Mouse (Mus musculus) liver, embryonic 14.5 days (tissue): ENCODE results near the gene Ccs. TPM values are rescaled to one million over a fixed set of nuclear protein-coding genes. Genes with fewer than 3 reads are reported as not detected.

ENCODE experiments used
- ATAC-seq: fragments of 200-750 bp; cut with Nextera tagmentation; 2 replicates; pipeline ENCODE4 v1.8.0; 2017; ENCODE audit warnings: moderate number of reproducible peaks, mild to moderate bottlenecking, moderate library complexity; ENCODE audit not compliant: insufficient read depth
- DNase-seq, 3 experiments: peaks; one replicate each; pipeline ENCODE4 v3.0.0-alpha.2; 2012 to 2013; ENCODE audit warnings: low read depth in 3 of 3, low spot score in 3 of 3
- H3K27ac ChIP-seq: fragments of 300-500 bp; sonication (generic); 2 replicates; pipeline ENCODE4 v1.5.1; 2014; ENCODE audit warnings: moderate library complexity, mild to moderate bottlenecking, control low read depth, inconsistent platforms
- H3K27me3 ChIP-seq: fragments of 300-500 bp; sonication (generic); 2 replicates; pipeline ENCODE4 v1.6.1; 2014; ENCODE audit warnings: mild to moderate bottlenecking, low read length, moderate library complexity; ENCODE audit not compliant: control insufficient read depth, insufficient read depth
- H3K36me3 ChIP-seq: fragments of 300-500 bp; sonication (generic); replicated peaks from 2 replicates; pipeline ENCODE4 v1.6.1; 2014; ENCODE audit warnings: low read depth; ENCODE audit not compliant: control insufficient read depth, insufficient read depth
- H3K4me1 ChIP-seq, 2 experiments: fragments of 200-500 bp in 1 of 2; fragments of 300-500 bp in 1 of 2; sonication (generic) in 1 of 2; replicated peaks; 2 replicates each; pipeline ENCODE4 v1.6.1; 2012 to 2014; ENCODE audit warnings: antibody characterized with exemption in 1 of 2, inconsistent platforms in 1 of 2, low read length in 1 of 2; ENCODE audit not compliant: control insufficient read depth in 2 of 2, insufficient read depth in 2 of 2
- H3K4me2 ChIP-seq: fragments of 300-500 bp; sonication (generic); 2 replicates; pipeline ENCODE4 v1.6.1; 2014; ENCODE audit warnings: low read depth, mild to moderate bottlenecking, control low read depth, moderate library complexity
- H3K4me3 ChIP-seq, 2 experiments: fragments of 200-500 bp in 1 of 2; fragments of 300-500 bp in 1 of 2; sonication (generic) in 1 of 2; 2 replicates each; pipeline ENCODE4 v1.5.1; 2012 to 2014; ENCODE audit warnings: low read depth in 2 of 2, low read length in 2 of 2, mild to moderate bottlenecking in 2 of 2, control low read depth in 1 of 2, inconsistent platforms in 1 of 2, moderate library complexity in 1 of 2; ENCODE audit not compliant: insufficient read depth in 1 of 2
- H3K9ac ChIP-seq: fragments of 300-500 bp; sonication (generic); replicated peaks from 2 replicates; pipeline ENCODE4 v1.6.1; 2014; ENCODE audit warnings: mild to moderate bottlenecking, control low read depth, moderate library complexity
- H3K9me3 ChIP-seq: fragments of 300-500 bp; sonication (generic); 2 replicates; pipeline ENCODE4 v1.6.1; 2016; ENCODE audit warnings: low read length, mixed read lengths; ENCODE audit not compliant: control insufficient read depth
- CTCF ChIP-seq: IDR thresholded peaks from 2 replicates; pipeline ENCODE4 v1.5.1; 2016; ENCODE audit warnings: antibody characterized with exemption, low read depth, control low read depth
- EP300 ChIP-seq: IDR thresholded peaks from 2 replicates; pipeline ENCODE4 v1.6.1; 2016; ENCODE audit warnings: antibody characterized with exemption, low read depth
- WGBS: fragments of 180-500 bp; shearing (Covaris S2); extraction: QIAGEN DNeasy Blood & Tissue Kit; methylation state at CpG from one replicate; pipeline ENCODE4 v1.1.7; 2014; ENCODE audit not compliant: insufficient replicate concordance; 5-methylcytosine and 5-hydroxymethylcytosine counted together
- polyA plus RNA-seq, 2 experiments: library from polyadenylated mRNA; depleted of rRNA in 1 of 2; stranded (reverse) in 1 of 2; unstranded in 1 of 2; fragments of >200 nt; fragmentation: Nextera tagmentation in 1 of 2; extraction: Ambion mirVana in 1 of 2; gene quantifications; 2 replicates each; pipeline versions ENCODE4 v1.2.1 to v1.2.3; 2012 to 2014

Gene Ccs
- polyA plus RNA-seq, 2 experiments: 35.4 to 38.1 TPM

- ATAC-seq: peak; percentile 96
- DNase-seq: peak; percentile 100
- no peak for TF ChIP-seq CTCF
- no peak; the same call in 1 of the 2 replicates for TF ChIP-seq EP300
- H3K36me3 ChIP-seq: peaks cover 41% of the 10 kb centered on the region
- H3K27ac ChIP-seq: peak within 1 kb of the TSS; percentile 85
- no peaks in the 10 kb centered on the region for H3K27me3 ChIP-seq
- H3K4me1 ChIP-seq: peaks cover 26 to 29% of the 10 kb centered on the region in 2 experiments
- peak within 1 kb of the TSS; percentile 95 to 98 for H3K4me3 ChIP-seq
- peak within 1 kb of the TSS; percentile 91 for H3K9ac ChIP-seq
- WGBS: under 1% methylated on average over 31 of the region's 31 CpGs
- peak within 1 kb of the TSS; percentile 96 for H3K4me2 ChIP-seq
- no peaks in the 10 kb centered on the region for H3K9me3 ChIP-seq
Observed at GRCm38 (mm10) chr19:4793831-4794422, 45.2 kb downstream of the Ccs start, which contains the start of gene Rbm4. TSS of gene Rbm4 (minus strand) at chr19:4793901.

- 1% methylated on average over 16 of the region's 16 CpGs for whole genome bisulfite sequencing
- DNase-seq: no peak
Observed at GRCm38 (mm10) chr19:4793281-4793830, 45.8 kb downstream of the Ccs start.

GRCm38 (mm10) chr19:4786313-4786712, 52.8 kb downstream of the Ccs start:
- H3K4me2 ChIP-seq: no peak overlapping the region
- no peak overlapping the region for H3K4me3 ChIP-seq
- no peak overlapping the region for H3K9ac ChIP-seq
- TF ChIP-seq EP300 (no peak), CTCF (no peak)
- H3K9me3 ChIP-seq: no peaks in the 10 kb centered on the region
- peaks cover 3 to 4% of the 10 kb centered on the region in 2 experiments for H3K4me1 ChIP-seq
- WGBS: 84% methylated on average over 2 of the region's 2 CpGs
- H3K27ac ChIP-seq: no peak overlapping the region
- no peak for ATAC-seq
- DNase-seq: no peak
- H3K27me3 ChIP-seq: no peaks in the 10 kb centered on the region
- H3K36me3 ChIP-seq: peaks cover 94% of the 10 kb centered on the region

More at GRCm38 (mm10) chr19:4793281-4793830, 45.8 kb downstream of the Ccs start:
- TF ChIP-seq EP300: no peak
- H3K4me2 ChIP-seq: peak overlapping the region; percentile 96
- H3K9me3 ChIP-seq: no peaks in the 10 kb centered on the region
- H3K27ac ChIP-seq: peak overlapping the region; percentile 85
- H3K36me3 ChIP-seq: peaks cover 41% of the 10 kb centered on the region
- peak overlapping the region; percentile 95 to 98 for H3K4me3 ChIP-seq
- peak; percentile 55; the same call in 1 of the 2 replicates for ATAC-seq
- H3K27me3 ChIP-seq: no peaks in the 10 kb centered on the region
- peak overlapping the region; percentile 91 for H3K9ac ChIP-seq
- H3K4me1 ChIP-seq: peaks cover 26 to 29% of the 10 kb centered on the region in 2 experiments

- Histone ChIP-seq H3K27ac (no peak overlapping the region), H3K36me3 (peaks cover 90% of the 10 kb centered on the region), H3K4me1 (peaks cover 0 to 1% of the 10 kb centered on the region in 2 experiments; a peak in 3 of 4 replicates), H3K27me3 (no peaks in the 10 kb centered on the region), H3K9ac (no peak overlapping the region), H3K9me3 (no peaks in the 10 kb centered on the region), H3K4me3 (no peak overlapping the region), H3K4me2 (no peak overlapping the region)
- DNase-seq (no peak), ATAC-seq (no peak)
- TF ChIP-seq CTCF (no peak), EP300 (no peak)
- 74% methylated on average over 7 of the region's 7 CpGs for WGBS
Observed at GRCm38 (mm10) chr19:4785206-4785605, 53.9 kb downstream of the Ccs start.

GRCm38 (mm10) chr19:4782891-4783290, 56.2 kb downstream of the Ccs start:
- Histone ChIP-seq H3K9ac (no peak overlapping the region), H3K4me3 (no peak overlapping the region), H3K9me3 (no peaks in the 10 kb centered on the region), H3K27ac (no peak overlapping the region), H3K4me1 (no peaks in the 10 kb centered on the region; a peak in 1 of 4 replicates), H3K27me3 (no peaks in the 10 kb centered on the region), H3K4me2 (no peak overlapping the region), H3K36me3 (peaks cover 79% of the 10 kb centered on the region)
- TF ChIP-seq CTCF: no peak
- no peak for TF ChIP-seq EP300
- 84% methylated on average over 2 of the region's 2 CpGs for WGBS
- no peak for DNase-seq
- ATAC-seq: no peak

Other genes starting within 250 kb of the Ccs start
- 2.1 and 2.6 TPM in 2 replicates for gene Lrfn4, start 223.7 kb downstream of the Ccs start, polyA plus RNA-seq (2012; rRNA removed)
- 0.42 and 0.64 TPM in 2 replicates for gene Lrfn4, start 223.7 kb downstream of the Ccs start, polyA plus RNA-seq (2014; fragmentation: Nextera tagmentation; extraction: Ambion mirVana)
- 20.0 and 26.7 TPM in 2 replicates for gene Rce1, start 213.7 kb downstream of the Ccs start, polyA plus RNA-seq (2012; rRNA removed)
- 23.6 and 25.2 TPM in 2 replicates for gene Rce1, start 213.7 kb downstream of the Ccs start, polyA plus RNA-seq (2014; fragmentation: Nextera tagmentation; extraction: Ambion mirVana)
- 0.01 and 0.20 TPM in 2 replicates for gene Gm960, start 140.7 kb downstream of the Ccs start, polyA plus RNA-seq (2012; rRNA removed)
- gene Gm960, start 140.7 kb downstream of the Ccs start, polyA plus RNA-seq (2014; fragmentation: Nextera tagmentation; extraction: Ambion mirVana): 0.75 TPM in 1 of 2 replicates, not detected in the other
- 0.04 and 0.08 TPM in 2 replicates for gene Sptbn2, start 128.2 kb downstream of the Ccs start, polyA plus RNA-seq (2012; rRNA removed)
- gene Sptbn2, start 128.2 kb downstream of the Ccs start, polyA plus RNA-seq (2014; fragmentation: Nextera tagmentation; extraction: Ambion mirVana): 0.03 and 0.15 TPM in 2 replicates
- gene Rbm4b, start 82.8 kb downstream of the Ccs start, polyA plus RNA-seq (2012; rRNA removed): 3.3 and 3.4 TPM in 2 replicates
- 8.4 and 9.5 TPM in 2 replicates for gene Rbm4b, start 82.8 kb downstream of the Ccs start, polyA plus RNA-seq (2014; fragmentation: Nextera tagmentation; extraction: Ambion mirVana)
- gene Rbm4, start 45.4 kb downstream of the Ccs start, polyA plus RNA-seq (2012; rRNA removed): 23.8 and 27.9 TPM in 2 replicates
- 22.1 and 24.3 TPM in 2 replicates for gene Rbm4, start 45.4 kb downstream of the Ccs start, polyA plus RNA-seq (2014; fragmentation: Nextera tagmentation; extraction: Ambion mirVana)
- 10.7 and 15.1 TPM in 2 replicates for gene Gm21992, start 27.7 kb downstream of the Ccs start, polyA plus RNA-seq (2012; rRNA removed)
- 8.6 and 9.5 TPM in 2 replicates for gene Gm21992, start 27.7 kb downstream of the Ccs start, polyA plus RNA-seq (2014; fragmentation: Nextera tagmentation; extraction: Ambion mirVana)
- gene Rbm14, start 27.7 kb downstream of the Ccs start, polyA plus RNA-seq (2012; rRNA removed): 23.9 and 27.1 TPM in 2 replicates
- gene Rbm14, start 27.7 kb downstream of the Ccs start, polyA plus RNA-seq (2014; fragmentation: Nextera tagmentation; extraction: Ambion mirVana): 30.3 and 35.7 TPM in 2 replicates
- 0.01 and 0.02 TPM in 2 replicates for gene Ccdc87, start within 50 bp of the Ccs start, polyA plus RNA-seq (2012; rRNA removed)
- gene Ccdc87, start within 50 bp of the Ccs start, polyA plus RNA-seq (2014; fragmentation: Nextera tagmentation; extraction: Ambion mirVana): not detected in 2 replicates
- gene Ctsf, start 15.8 kb upstream of the Ccs start, polyA plus RNA-seq (2012; rRNA removed): 18.5 and 20.8 TPM in 2 replicates
- 30.6 and 32.8 TPM in 2 replicates for gene Ctsf, start 15.8 kb upstream of the Ccs start, polyA plus RNA-seq (2014; fragmentation: Nextera tagmentation; extraction: Ambion mirVana)
- 0.18 and 0.33 TPM in 2 replicates for gene Actn3, start 38.6 kb upstream of the Ccs start, polyA plus RNA-seq (2012; rRNA removed)
- gene Actn3, start 38.6 kb upstream of the Ccs start, polyA plus RNA-seq (2014; fragmentation: Nextera tagmentation; extraction: Ambion mirVana): 0.28 TPM in 2 replicates
- gene Zdhhc24, start 39.3 kb upstream of the Ccs start, polyA plus RNA-seq (2012; rRNA removed): 16.5 and 17.2 TPM in 2 replicates
- 6.8 and 6.9 TPM in 2 replicates for gene Zdhhc24, start 39.3 kb upstream of the Ccs start, polyA plus RNA-seq (2014; fragmentation: Nextera tagmentation; extraction: Ambion mirVana)
- gene Bbs1, start 67.3 kb upstream of the Ccs start, polyA plus RNA-seq (2012; rRNA removed): 1.2 TPM in 2 replicates
- 0.27 and 0.82 TPM in 2 replicates for gene Bbs1, start 67.3 kb upstream of the Ccs start, polyA plus RNA-seq (2014; fragmentation: Nextera tagmentation; extraction: Ambion mirVana)
- gene Dpp3, start 89.0 kb upstream of the Ccs start, polyA plus RNA-seq (2012; rRNA removed): 22.4 and 28.0 TPM in 2 replicates
- gene Dpp3, start 89.0 kb upstream of the Ccs start, polyA plus RNA-seq (2014; fragmentation: Nextera tagmentation; extraction: Ambion mirVana): 37.0 and 39.9 TPM in 2 replicates
- gene Peli3, start 103.8 kb upstream of the Ccs start, polyA plus RNA-seq (2012; rRNA removed): 0.03 and 0.06 TPM in 2 replicates
- gene Peli3, start 103.8 kb upstream of the Ccs start, polyA plus RNA-seq (2014; fragmentation: Nextera tagmentation; extraction: Ambion mirVana): 0.24 TPM in 1 of 2 replicates, not detected in the other
- 17.8 and 31.8 TPM in 2 replicates for gene Mrpl11, start 122.8 kb upstream of the Ccs start, polyA plus RNA-seq (2012; rRNA removed)
- 64.7 and 66.2 TPM in 2 replicates for gene Mrpl11, start 122.8 kb upstream of the Ccs start, polyA plus RNA-seq (2014; fragmentation: Nextera tagmentation; extraction: Ambion mirVana)
- 0.11 and 0.12 TPM in 2 replicates for gene Npas4, start 151.0 kb upstream of the Ccs start, polyA plus RNA-seq (2012; rRNA removed)
- gene Npas4, start 151.0 kb upstream of the Ccs start, polyA plus RNA-seq (2014; fragmentation: Nextera tagmentation; extraction: Ambion mirVana): not detected in 2 replicates
- gene Slc29a2, start 184.5 kb upstream of the Ccs start, polyA plus RNA-seq (2012; rRNA removed): 2.5 and 3.8 TPM in 2 replicates
- gene Slc29a2, start 184.5 kb upstream of the Ccs start, polyA plus RNA-seq (2014; fragmentation: Nextera tagmentation; extraction: Ambion mirVana): 0.76 and 0.96 TPM in 2 replicates
- 3.4 and 4.2 TPM in 2 replicates for gene B4gat1, start 199.5 kb upstream of the Ccs start, polyA plus RNA-seq (2012; rRNA removed)
- gene B4gat1, start 199.5 kb upstream of the Ccs start, polyA plus RNA-seq (2014; fragmentation: Nextera tagmentation; extraction: Ambion mirVana): 6.5 TPM in 2 replicates
- gene AC124502.3, start 199.6 kb upstream of the Ccs start, polyA plus RNA-seq (2012; rRNA removed): 0.19 and 0.29 TPM in 2 replicates
- 0.13 and 0.59 TPM in 2 replicates for gene AC124502.3, start 199.6 kb upstream of the Ccs start, polyA plus RNA-seq (2014; fragmentation: Nextera tagmentation; extraction: Ambion mirVana)
- 17.3 and 19.9 TPM in 2 replicates for gene Brms1, start 202.0 kb upstream of the Ccs start, polyA plus RNA-seq (2012; rRNA removed)
- gene Brms1, start 202.0 kb upstream of the Ccs start, polyA plus RNA-seq (2014; fragmentation: Nextera tagmentation; extraction: Ambion mirVana): 24.5 and 26.4 TPM in 2 replicates
- gene Rin1, start 211.1 kb upstream of the Ccs start, polyA plus RNA-seq (2012; rRNA removed): 0.42 and 0.54 TPM in 2 replicates
- gene Rin1, start 211.1 kb upstream of the Ccs start, polyA plus RNA-seq (2014; fragmentation: Nextera tagmentation; extraction: Ambion mirVana): 0.13 and 0.28 TPM in 2 replicates
- gene Cd248, start 228.7 kb upstream of the Ccs start, polyA plus RNA-seq (2012; rRNA removed): 1.7 and 2.0 TPM in 2 replicates
- gene Cd248, start 228.7 kb upstream of the Ccs start, polyA plus RNA-seq (2014; fragmentation: Nextera tagmentation; extraction: Ambion mirVana): 2.8 and 3.4 TPM in 2 replicates
- gene Tmem151a, start 246.2 kb upstream of the Ccs start, polyA plus RNA-seq (2012; rRNA removed): 0.18 and 0.21 TPM in 2 replicates
- 0.25 and 0.28 TPM in 2 replicates for gene Tmem151a, start 246.2 kb upstream of the Ccs start, polyA plus RNA-seq (2014; fragmentation: Nextera tagmentation; extraction: Ambion mirVana)
- 34.7 and 37.0 TPM in 2 replicates for gene Yif1a, start 249.2 kb upstream of the Ccs start, polyA plus RNA-seq (2012; rRNA removed)
- 58.6 and 60.0 TPM in 2 replicates for gene Yif1a, start 249.2 kb upstream of the Ccs start, polyA plus RNA-seq (2014; fragmentation: Nextera tagmentation; extraction: Ambion mirVana)